Mouse (Mus musculus): ENCODE measurements around the gene Dusp1. TPM values are rescaled to one million over a fixed set of nuclear protein-coding genes. Genes with fewer than 3 reads are reported as not detected.

The Dusp1 gene
- polyA plus RNA-seq, 1 experiment, result 33.5 TPM

DNA sequence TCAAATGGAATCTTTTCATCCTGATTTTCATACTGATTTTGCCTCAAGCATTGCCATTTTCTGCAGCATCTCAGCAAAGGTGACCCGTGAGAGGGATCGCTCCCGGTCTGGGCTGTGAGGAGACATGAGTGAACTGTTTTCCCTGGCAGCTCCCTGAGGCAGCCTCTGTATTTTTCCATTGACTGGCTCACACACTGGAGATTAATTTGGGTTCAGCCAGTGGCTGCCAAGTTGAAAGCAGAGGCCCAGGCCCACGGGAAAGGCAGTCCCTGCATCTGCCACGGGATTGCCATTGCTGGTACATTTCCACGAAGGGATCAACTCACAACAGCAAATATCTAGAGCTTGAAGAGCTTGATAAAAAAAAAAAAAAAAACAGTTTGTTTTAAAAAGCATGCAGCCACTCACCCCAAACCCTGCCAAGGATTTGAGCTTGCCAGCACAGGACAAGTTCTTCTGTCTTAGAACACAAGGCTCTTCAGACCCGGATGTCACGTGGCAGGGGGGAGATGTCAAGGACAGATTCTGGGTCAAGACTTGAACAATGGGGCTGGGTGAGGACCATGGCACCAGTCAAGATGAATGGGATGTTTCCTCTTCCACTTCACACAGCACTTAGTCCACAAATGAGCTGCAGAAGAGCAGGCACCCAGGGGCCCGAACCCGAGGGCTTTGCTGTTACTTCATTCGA lies 57.8 kb downstream of the Dusp1 start:
- H3K27ac ChIP-seq (ENCODE audit: insufficient read depth, low read depth, low read length), result peak overlapping the region; percentile 42
- no peak overlapping the region for H3K4me3 ChIP-seq (ENCODE audit: low read depth, low read length)
- 61% methylated on average over 11 of the region's 11 CpGs for WGBS

GRCm38 (mm10) chr17:26502808-26503671 lies 58.9 kb downstream of the Dusp1 start:
- H3K4me1 ChIP-seq (ENCODE audit: control insufficient read depth, insufficient read depth, insufficient read length, low read length), result peaks cover 6% of the 10 kb centered on the region; the same call in 1 of the 2 replicates
- WGBS, result 15% methylated on average over 20 of the region's 20 CpGs
- peak overlapping the region; percentile 73 for H3K27ac ChIP-seq (ENCODE audit: insufficient read depth, low read depth, low read length)
- no peaks in the 10 kb centered on the region for H3K27me3 ChIP-seq (ENCODE audit: control insufficient read depth, insufficient read depth, low read length)
- peaks cover 13% of the 10 kb centered on the region for H3K36me3 ChIP-seq (ENCODE audit: control insufficient read depth, insufficient read depth, low read length)
- TF ChIP-seq POLR2A (IDR thresholded peaks at IDR 0.05; ENCODE audit: low read depth, low read length) (peak; percentile 32; the same call in 1 of the 2 replicates), CTCF (IDR thresholded peaks at IDR 0.05; ENCODE audit: extremely low read depth, insufficient read length, insufficient replicate concordance, low read depth, low read length) (no peak)
- H3K4me3 ChIP-seq (ENCODE audit: low read depth, low read length), result peak overlapping the region; percentile 34

More for the DNA sequence above, 57.8 kb downstream of the Dusp1 start:
- Histone ChIP-seq H3K4me1 (ENCODE audit: control insufficient read depth, insufficient read depth, insufficient read length, low read length) (peaks cover 6% of the 10 kb centered on the region; the same call in 1 of the 2 replicates), H3K27me3 (ENCODE audit: control insufficient read depth, insufficient read depth, low read length) (no peaks in the 10 kb centered on the region), H3K36me3 (ENCODE audit: control insufficient read depth, insufficient read depth, low read length) (peaks cover 13% of the 10 kb centered on the region)
- TF ChIP-seq POLR2A (IDR thresholded peaks at IDR 0.05; ENCODE audit: low read depth, low read length) (no peak), CTCF (IDR thresholded peaks at IDR 0.05; ENCODE audit: extremely low read depth, insufficient read length, insufficient replicate concordance, low read depth, low read length) (no peak)

DNA sequence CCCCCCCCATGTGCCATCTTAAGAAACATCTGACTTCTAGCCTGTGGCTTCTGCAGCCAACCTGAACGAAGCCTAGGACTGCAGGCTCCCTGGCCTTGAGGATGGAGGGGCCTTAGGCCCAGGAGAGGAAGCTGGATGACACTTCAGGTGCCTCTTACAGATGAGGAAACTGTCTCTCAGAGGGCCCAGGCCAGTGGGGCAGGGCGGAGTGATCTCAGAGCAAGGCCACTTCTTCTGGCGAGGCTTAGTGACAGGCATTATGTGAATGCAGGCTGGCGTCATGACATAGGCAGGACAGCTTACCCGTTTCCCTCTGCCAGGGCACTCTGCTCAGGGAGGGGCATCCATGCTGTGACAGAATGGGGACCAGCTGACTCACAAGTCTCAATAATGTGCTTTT lies 60.1 kb downstream of the Dusp1 start:
- 82% methylated on average over 5 of the region's 5 CpGs for WGBS
- Histone ChIP-seq H3K4me3 (ENCODE audit: low read depth, low read length) (no peak overlapping the region), H3K27ac (ENCODE audit: insufficient read depth, low read depth, low read length) (no peak overlapping the region), H3K4me1 (ENCODE audit: control insufficient read depth, insufficient read depth, insufficient read length, low read length) (peaks cover 9% of the 10 kb centered on the region; the same call in 1 of the 2 replicates), H3K36me3 (ENCODE audit: control insufficient read depth, insufficient read depth, low read length) (peaks cover 12% of the 10 kb centered on the region), H3K27me3 (ENCODE audit: control insufficient read depth, insufficient read depth, low read length) (no peaks in the 10 kb centered on the region)
- TF ChIP-seq CTCF (IDR thresholded peaks at IDR 0.05; ENCODE audit: extremely low read depth, insufficient read length, insufficient replicate concordance, low read depth, low read length), result no peak
- no peak for TF ChIP-seq POLR2A (IDR thresholded peaks at IDR 0.05; ENCODE audit: low read depth, low read length)

GRCm38 (mm10) chr17:26498626-26499025 lies 63.3 kb downstream of the Dusp1 start:
- Histone ChIP-seq H3K36me3 (ENCODE audit: control insufficient read depth, insufficient read depth, low read length) (no peaks in the 10 kb centered on the region), H3K27me3 (ENCODE audit: control insufficient read depth, insufficient read depth, low read length) (no peaks in the 10 kb centered on the region), H3K4me1 (ENCODE audit: control insufficient read depth, insufficient read depth, insufficient read length, low read length) (peaks cover 5% of the 10 kb centered on the region; the same call in 1 of the 2 replicates), H3K27ac (ENCODE audit: insufficient read depth, low read depth, low read length) (no peak overlapping the region), H3K4me3 (ENCODE audit: low read depth, low read length) (no peak overlapping the region)
- TF ChIP-seq CTCF (IDR thresholded peaks at IDR 0.05; ENCODE audit: extremely low read depth, insufficient read length, insufficient replicate concordance, low read depth, low read length) (no peak), POLR2A (IDR thresholded peaks at IDR 0.05; ENCODE audit: low read depth, low read length) (no peak)
- 13% methylated on average over 1 of the region's 1 CpGs for WGBS

DNA sequence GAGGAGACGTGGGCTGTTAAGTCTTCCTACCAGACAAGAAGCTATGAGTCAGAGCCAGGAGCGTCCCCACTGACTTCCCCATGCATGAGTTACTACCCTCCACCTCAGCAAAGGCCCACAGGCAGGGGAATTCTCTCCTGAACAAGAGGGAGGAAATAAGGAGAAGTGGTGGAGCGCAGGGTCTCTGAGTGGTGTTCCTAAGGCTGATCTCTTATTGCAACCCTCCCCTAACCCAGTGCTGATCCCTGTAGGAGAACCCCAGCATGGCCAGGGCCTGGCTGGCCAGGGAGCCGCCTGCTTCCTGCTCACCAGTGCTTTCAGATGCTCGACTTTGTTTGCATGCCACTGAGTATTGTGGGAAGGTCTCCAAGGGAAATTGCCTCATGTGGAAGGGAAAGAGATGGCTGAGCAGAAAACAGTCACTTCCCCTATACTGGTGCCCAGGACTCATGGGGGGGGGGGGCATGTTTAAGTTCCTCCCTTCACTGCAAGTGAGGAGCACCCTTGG lies 64.5 kb downstream of the Dusp1 start:
- H3K27ac ChIP-seq (ENCODE audit: insufficient read depth, low read depth, low read length), result peak overlapping the region; percentile 47
- no peak for TF ChIP-seq CTCF (IDR thresholded peaks at IDR 0.05; ENCODE audit: extremely low read depth, insufficient read length, insufficient replicate concordance, low read depth, low read length)
- TF ChIP-seq POLR2A (IDR thresholded peaks at IDR 0.05; ENCODE audit: low read depth, low read length), result no peak
- H3K36me3 ChIP-seq (ENCODE audit: control insufficient read depth, insufficient read depth, low read length), result no peaks in the 10 kb centered on the region
- no peak overlapping the region for H3K4me3 ChIP-seq (ENCODE audit: low read depth, low read length)
- no peaks in the 10 kb centered on the region for H3K27me3 ChIP-seq (ENCODE audit: control insufficient read depth, insufficient read depth, low read length)
- WGBS, result 50% methylated on average over 5 of the region's 5 CpGs
- H3K4me1 ChIP-seq (ENCODE audit: control insufficient read depth, insufficient read depth, insufficient read length, low read length), result peaks cover 3% of the 10 kb centered on the region; the same call in 1 of the 2 replicates

GRCm38 (mm10) chr17:26494642-26495468 lies 67.1 kb downstream of the Dusp1 start:
- H3K27ac ChIP-seq (ENCODE audit: insufficient read depth, low read depth, low read length), result no peak overlapping the region
- TF ChIP-seq CTCF (IDR thresholded peaks at IDR 0.05; ENCODE audit: extremely low read depth, insufficient read length, insufficient replicate concordance, low read depth, low read length) (no peak), POLR2A (IDR thresholded peaks at IDR 0.05; ENCODE audit: low read depth, low read length) (no peak)
- no peak overlapping the region for H3K4me3 ChIP-seq (ENCODE audit: low read depth, low read length)
- 85% methylated on average over 4 of the region's 4 CpGs for WGBS
- peaks cover 3% of the 10 kb centered on the region; the same call in 1 of the 2 replicates for H3K4me1 ChIP-seq (ENCODE audit: control insufficient read depth, insufficient read depth, insufficient read length, low read length)
- no peaks in the 10 kb centered on the region for H3K27me3 ChIP-seq (ENCODE audit: control insufficient read depth, insufficient read depth, low read length)
- no peaks in the 10 kb centered on the region for H3K36me3 ChIP-seq (ENCODE audit: control insufficient read depth, insufficient read depth, low read length)

All from small intestine, adult 2 months (tissue).